Mouse (Mus musculus) adrenal gland, postnatal 36 days (tissue): ENCODE measurements around the gene Aldh1a3. TPM values are rescaled to one million over a fixed set of nuclear protein-coding genes. Genes with fewer than 3 reads are reported as not detected.

ENCODE experiments used
- DNase-seq, 2 experiments: peaks; one replicate each; pipeline ENCODE4 v3.0.0; 2021; ENCODE audit warnings: mixed read lengths in 1 of 2
- total RNA-seq, 2 experiments: library from RNA; stranded (reverse); gene quantifications; 2 replicates each; pipeline ENCODE4 v1.2.3; 2021

Gene Aldh1a3
- total RNA-seq, 2 experiments from 2014 or later, result 9.2 to 10.4 TPM

DNA sequence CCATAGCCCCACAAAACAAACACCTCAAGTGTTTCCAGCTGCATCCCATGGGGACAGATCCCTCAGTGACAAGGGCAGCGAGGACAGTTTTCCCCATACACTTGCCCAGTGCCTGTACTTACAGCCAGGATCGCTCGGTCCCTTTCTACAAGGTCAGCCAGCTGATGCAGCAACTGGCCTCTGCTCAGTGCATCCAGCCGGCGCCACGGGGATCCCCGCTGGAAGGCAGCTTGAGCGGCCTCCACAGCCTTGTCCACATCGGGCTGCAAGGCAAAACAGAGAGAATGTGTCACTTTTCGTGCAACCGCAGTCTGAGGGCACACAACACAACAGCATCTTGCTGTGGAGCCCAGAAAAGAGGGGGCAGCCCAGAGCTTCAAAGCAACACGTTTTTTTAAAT, 8.3 kb downstream of the Aldh1a3 start:
- DNase-seq, result peak; percentile 66 to 75

- no peak for DNase-seq
Observed at GRCm38 (mm10) chr7:66416829-66417228, 10.5 kb downstream of the Aldh1a3 start.

GRCm38 (mm10) chr7:66413093-66413492, 14.2 kb downstream of the Aldh1a3 start:
- no peak for DNase-seq

DNA sequence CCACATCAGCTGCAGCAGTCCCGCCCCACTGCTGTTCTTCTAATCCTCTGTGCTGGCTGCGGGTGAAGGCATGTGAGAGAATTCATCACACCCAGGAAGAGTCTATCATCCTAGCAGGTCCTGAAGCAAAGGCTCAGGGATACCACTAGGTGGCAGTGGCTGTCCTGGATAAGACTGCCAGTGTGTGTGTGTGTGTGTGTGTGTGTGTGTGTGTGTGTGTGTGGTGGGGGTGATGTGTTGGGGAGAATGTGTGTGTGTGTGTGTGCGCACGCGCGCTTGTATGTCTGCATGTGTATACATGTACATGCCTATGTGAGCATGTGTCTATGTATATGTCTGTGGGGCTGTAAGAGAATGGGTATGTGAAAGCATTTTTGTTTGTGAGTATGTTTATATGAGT, 17.9 kb downstream of the Aldh1a3 start:
- DNase-seq, result peak; percentile 35 to 64

DNA sequence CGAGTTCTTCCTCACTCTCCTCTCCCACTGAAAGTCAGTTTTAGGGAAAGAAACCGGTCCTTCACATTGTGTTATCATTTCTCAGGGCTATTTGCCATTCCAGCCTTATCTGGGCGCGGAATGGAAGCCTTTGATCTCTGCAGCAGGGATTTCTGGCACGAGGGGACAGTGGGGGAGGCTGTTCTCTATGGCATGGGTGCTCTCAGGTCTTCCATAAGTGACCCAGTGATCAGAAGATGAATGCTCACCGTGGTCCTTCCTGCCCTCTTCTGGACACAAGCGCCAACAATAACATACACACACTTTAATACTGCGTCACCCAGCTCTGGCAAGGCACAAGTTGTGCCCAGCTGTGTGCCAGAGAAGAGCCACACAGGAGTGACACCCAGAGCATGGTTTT, 20.3 kb downstream of the Aldh1a3 start:
- DNase-seq, result peak; percentile 47 to 52

GRCm38 (mm10) chr7:66405951-66406721, 21.2 kb downstream of the Aldh1a3 start:
- peak; percentile 45 to 56 for DNase-seq

DNA sequence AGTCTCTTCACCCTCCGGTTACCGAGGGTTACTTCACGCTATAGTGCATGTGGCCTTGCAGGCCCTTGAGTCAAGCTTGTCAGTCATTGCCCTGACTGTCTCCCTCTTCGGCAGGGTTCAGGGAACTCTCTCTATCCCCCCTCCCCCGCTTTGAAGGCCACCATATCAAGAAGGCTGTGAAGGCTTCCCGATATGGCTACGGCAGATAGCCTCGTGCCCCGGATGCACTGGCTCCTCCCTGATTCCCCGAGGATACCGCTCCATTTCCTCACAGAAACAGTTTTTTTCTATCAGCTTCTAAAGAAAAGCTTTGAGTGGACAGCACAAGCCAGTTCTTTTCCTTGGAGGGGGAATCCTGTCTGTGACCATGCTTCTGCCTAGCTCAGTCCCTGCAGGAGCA, 21.8 kb downstream of the Aldh1a3 start:
- peak; percentile 48 to 68 for DNase-seq

DNA sequence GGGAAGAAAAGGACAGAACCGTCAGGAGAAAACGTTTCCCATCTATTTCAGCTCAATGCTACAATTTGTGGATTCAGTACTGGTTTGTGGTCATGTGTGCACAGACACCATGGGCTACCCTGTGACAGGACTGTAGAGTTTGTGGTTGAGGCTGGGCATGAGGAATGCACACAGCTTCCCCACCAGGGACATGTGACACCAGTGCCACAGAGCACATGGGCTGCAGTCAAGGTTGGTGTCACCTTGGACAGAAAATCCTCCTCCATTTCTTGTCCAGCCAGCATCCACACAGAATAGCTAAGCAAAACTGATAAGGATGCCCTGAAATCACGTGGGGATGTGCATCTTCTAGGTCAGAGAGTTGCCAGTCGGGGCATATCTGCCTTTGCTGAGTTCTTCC, 22.5 kb downstream of the Aldh1a3 start:
- peak in 1 of 2 experiments; percentile 23 for DNase-seq

- DNase-seq, result no peak
Observed at GRCm38 (mm10) chr7:66404141-66404540, 23.2 kb downstream of the Aldh1a3 start.

GRCm38 (mm10) chr7:66402876-66403275, 24.4 kb downstream of the Aldh1a3 start:
- DNase-seq, result no peak

GRCm38 (mm10) chr7:66401605-66402004, 25.7 kb downstream of the Aldh1a3 start:
- DNase-seq, result no peak

DNA sequence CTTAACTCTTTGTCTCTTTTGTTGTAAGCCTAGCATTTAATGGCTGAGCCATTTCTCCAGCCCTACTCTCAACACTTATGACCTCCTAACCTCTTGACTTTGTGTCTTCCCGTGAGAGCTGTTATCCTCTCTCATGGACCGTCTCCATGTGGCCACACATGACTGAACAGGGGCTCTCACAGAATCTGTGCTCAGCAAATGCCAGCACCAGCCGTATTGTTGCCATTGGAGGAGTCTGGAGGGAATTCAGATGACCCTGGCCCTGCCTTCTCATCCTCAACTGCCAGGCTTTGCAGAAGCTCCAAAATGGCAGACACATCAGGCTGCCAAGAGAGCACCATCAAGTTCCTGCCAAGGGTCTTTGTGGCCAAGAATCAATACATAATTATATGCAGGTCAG, 30.0 kb downstream of the Aldh1a3 start:
- DNase-seq, result no peak

DNA sequence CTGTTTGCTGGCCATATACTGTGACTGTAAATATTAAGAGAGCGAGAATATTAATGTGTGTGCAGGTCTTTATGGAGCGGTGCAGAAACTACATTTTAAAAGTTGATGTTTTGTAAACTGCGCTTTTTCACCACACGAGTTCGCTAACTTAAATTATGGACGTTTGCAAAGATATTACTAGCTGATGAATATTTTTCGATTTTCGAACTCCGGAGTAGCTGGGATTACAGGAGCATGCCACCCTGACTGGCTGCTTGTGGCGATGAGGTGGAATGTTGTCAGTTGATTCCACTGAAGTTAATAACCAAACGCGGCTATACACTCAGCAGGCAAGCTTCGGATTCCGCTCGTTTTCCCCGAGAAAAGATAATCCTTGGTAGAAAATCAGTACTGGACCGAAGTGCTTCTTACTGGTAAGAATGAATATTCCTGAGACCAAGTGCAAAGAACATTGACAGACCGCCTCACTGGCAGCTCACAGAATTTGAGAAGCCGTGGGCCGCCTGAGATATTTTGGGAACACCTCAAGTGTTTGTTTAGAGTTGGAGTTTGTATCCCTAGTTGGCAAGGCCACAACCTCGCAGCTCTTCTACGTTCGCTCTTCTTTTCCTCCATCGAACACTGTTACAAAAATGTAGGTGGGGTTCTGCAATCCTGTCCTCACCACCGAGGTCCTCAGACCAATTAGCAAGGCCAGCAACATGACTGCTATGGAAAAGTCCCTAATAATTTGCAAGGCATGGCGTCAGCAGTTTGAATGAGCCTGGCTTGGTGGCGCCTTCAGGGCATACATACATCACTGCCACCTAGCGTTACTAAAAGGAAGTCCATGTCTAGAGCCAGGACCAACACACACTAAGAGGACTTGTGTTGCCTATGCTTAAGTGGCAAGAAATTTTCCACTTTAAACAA, 38.4 kb downstream of the Aldh1a3 start:
- peak; percentile 63 to 80 for DNase-seq

DNA sequence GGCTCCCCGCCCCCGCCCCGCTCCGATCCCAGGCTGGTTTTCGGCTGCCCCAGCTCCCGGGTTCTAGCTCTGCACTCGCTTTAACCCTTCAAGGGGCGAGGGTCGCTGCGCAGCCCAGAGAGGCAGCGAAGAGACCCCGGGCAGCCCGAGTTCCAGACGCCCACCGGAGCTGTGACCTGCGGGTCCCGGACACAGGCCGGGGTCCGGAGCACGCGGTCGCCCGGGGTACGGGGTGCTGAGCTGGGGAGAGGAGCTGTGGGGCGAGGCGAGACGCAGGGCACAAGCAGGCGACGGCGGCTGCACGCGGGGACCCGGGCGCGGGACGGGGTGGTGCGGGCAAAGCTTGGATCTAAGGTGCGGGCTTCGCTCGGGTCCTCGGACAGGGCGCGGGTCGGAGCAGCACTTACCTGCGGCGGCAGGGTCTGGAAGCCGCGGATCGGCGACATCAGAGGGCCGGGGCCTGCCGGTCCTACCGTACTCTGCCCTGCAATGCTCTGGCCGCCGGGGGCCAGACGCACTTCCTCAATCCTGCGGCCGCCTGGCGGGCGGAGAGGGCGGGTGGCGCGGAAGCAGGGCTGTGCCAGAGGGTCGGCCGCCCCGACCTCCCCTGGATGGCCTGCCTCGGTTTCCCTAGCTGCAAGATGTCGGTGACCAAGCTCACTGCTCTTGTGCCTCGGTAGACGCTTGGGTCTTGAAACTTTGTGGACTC, 39.4 kb downstream of the Aldh1a3 start, which contains the start of gene Lrrk1:
Gene Lrrk1 (minus strand): TSS at position 538 of the 709 bp plus-strand sequence.
- DNase-seq, result peak; percentile 71 to 84

- DNase-seq, result peak; percentile 13 to 43
Observed at GRCm38 (mm10) chr7:66387419-66387812, 39.9 kb downstream of the Aldh1a3 start.

- DNase-seq, result no peak
Observed at GRCm38 (mm10) chr7:66386411-66386810, 40.9 kb downstream of the Aldh1a3 start.

DNA sequence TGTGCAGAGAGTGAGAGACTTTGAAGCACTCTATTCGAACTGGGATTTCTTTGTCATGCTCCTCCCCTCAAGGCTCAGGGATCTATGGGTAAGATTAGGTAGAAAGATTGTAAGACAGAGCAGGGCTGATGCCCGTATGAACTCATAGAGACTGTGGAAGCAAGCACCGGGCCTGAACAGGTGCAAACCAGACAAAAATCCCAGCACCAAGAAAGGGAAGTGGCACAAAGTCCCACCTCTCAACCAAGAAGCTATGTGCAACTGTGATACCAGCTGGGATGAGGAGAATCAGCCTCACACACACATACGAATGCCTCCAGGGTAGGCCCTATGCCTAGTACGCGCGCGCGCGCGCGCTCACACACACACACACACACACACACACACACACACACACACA, 41.5 kb downstream of the Aldh1a3 start:
- no peak for DNase-seq

DNA sequence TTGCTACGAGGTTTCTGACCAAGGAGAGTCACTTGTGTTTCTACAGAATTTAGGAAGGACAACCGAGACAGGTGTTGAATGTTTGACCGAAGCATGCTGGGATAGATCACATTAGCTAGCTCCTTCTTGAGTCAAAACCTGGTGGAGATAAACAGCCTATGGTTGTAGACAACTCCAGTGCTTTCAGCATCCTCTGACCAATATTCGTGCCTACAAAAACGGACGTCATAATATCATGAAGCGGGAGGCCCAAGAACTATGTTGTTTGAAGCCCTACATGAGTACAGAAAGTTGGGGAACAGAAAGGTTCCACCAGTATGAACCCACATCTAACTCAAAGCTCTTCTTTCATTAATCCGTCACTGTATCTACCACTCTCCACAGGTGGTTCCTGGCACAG, 42.4 kb downstream of the Aldh1a3 start:
- DNase-seq, result no peak

GRCm38 (mm10) chr7:66384213-66384612, 43.1 kb downstream of the Aldh1a3 start:
- no peak for DNase-seq

DNA sequence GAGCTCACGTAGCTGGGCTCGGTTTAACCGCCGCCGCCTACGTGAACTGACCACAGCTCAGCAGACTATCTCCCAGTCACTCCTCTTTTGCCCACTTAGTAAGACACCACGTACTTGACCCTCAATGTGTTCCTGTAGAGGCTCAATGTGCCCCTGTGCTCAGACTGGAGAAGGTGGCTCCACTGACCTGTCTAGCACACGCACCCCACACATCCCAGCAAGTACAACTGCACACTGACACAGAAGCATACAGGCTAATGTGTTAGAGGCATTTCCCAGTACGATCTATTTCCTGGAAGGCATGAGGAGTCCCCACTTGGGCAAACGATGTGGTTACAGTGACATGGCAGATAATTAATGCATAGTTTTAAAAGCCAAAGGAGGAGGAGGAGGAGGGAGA, 50.8 kb downstream of the Aldh1a3 start:
- DNase-seq, result no peak

DNA sequence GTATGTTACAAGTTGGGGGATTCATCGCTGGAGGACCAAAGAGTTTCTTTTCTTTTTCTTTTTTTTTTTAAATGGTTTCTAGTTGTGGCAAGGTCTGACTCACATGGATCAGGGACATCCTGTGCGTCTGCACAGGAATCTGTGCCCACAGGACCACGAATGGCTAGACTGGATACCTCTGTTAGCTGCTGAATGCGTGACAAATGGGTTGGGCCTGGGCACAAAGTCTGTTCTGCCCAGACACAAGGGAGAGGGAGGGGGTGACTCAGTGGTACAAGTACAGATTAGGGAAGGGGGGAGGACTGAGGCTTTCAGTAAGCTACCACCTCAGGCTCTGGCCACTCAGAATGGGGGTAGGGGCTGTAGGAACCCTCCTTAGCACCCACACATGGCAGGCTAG, 51.6 kb downstream of the Aldh1a3 start:
- DNase-seq, result peak; percentile 16 to 38

GRCm38 (mm10) chr7:66373391-66373790, 53.9 kb downstream of the Aldh1a3 start:
- no peak for DNase-seq
